Mouse (Mus musculus): ENCODE results near the gene Lrrtm3. TPM values are rescaled to one million over a fixed set of nuclear protein-coding genes. Genes with fewer than 3 reads are reported as not detected.

Lrrtm3 gene
- total RNA-seq, 2 experiments from 2014 or later: 0.44 to 0.73 TPM

DNA sequence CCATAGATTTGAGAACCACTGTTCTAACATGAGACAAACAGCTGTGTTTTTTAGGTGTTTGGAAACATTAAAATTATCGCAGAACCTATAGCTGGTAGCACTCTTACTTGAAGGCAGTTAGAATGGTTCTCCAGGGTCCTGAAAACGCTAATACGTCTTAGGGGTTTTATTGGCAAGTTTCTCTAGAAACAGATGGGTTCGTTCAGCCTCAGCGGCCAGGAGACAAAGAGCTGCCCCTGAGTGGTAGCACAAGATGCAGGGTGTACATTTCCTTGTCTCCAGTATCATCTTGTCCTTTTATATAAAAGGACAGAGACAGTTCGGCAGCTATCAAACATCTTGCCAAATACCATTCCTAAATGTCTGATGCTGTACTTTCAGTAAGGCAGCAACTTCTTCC is 40.1 kb downstream of the Lrrtm3 start:
- intact Hi-C loops (cut with DNase I): no loop called here
- DNase-seq: no peak

DNA sequence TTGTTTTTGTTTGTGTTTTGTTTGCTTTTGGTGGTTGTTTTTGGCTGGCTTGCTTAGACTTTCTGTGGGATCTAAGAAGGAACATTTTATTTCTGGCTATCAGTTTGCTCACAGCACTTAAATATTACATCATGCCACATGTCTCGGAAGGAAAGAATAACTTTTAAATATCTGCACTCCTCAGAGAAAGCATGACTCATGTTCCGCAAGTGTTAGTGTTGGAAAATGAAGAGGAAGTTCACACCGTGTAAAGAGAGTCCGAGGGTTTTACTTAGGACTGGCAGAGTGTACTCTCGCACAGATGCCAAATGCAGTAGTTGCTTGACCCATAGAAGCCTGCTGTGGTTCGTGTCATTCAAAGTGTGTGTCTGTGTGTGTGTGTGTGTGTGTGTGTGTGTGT is 40.9 kb downstream of the Lrrtm3 start:
- DNase-seq: no peak
- intact Hi-C loops (cut with DNase I): no loop called here

DNA sequence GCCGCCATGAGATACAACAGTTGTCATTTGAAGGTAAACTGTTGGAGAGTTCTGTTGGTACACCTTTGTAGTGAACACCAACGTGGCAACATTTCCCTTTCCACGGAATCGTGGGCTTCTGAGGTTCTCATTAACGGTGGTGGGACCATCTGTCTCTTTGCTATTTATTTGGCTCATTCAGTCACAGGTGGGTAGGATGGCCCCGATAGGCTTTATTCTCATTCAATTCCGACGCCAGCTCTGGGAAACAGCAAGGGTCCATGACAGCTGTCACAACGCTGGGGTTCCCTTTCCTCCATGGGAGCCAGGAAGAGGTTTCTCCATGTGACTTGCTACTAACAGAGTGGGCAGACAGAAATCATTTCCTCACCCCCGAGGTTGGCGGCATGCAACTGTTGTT is 48.2 kb downstream of the Lrrtm3 start:
- intact Hi-C loops (cut with DNase I): no loop called here
- DNase-seq: no peak

DNA sequence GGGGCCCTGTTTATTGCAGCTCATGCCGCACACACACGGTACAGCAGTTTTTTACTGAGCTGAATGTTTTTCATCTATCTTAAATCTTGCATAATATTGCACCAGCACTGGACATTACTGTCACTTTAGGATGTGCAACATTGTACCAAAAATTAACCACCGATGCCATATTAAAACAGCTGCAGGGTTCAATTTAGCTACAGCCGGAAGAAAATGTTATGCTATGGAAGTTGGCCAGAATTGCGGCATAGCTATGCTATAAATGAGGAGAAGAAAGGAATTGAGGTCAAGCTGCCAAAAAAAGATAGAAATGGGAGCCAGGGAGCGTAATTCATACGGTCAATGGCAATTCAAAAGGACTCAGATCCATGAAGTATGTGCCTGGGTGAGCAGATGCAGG is 48.9 kb downstream of the Lrrtm3 start:
- intact Hi-C loops (cut with DNase I): no loop called here
- DNase-seq: no peak

DNA sequence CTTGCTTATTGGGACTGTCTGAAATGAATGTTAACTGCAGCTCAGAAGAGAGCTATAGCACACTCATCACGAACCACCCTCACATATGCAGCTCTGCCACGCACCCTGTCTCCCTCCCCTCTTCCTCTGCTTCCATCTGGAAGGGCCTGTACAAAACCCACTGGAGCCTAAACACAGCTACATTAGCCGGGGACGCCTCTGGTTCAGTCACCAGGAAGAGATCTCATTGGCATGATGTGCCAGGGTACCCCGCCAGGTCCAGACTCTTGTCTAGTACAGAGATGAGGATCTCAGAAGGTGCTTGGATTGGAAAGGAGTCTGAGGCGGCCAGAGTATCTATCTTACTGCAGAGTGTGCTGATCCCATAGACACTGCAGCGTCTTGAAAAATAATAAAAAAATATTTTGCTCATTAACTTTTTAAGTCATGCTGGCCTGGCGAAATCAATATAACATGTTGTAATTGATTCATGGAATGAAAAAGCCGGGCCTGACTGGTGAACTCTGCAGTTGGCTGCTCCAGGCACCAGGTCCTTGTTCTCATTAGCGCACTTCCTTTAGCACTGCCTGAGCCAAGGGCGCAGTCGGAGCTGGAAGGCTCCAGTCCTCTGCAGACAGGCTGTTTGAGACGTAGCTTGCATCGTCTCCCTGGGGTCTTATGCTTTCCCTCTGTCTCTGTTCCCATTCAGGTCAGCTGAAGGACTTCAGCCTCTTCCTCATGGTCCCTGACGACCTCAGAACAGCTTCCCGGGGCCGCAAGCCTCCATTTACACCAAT is 50.1 kb downstream of the Lrrtm3 start:
- intact Hi-C loops (cut with DNase I): loop anchor here (10.0 kb wide), 1 partner anchor 455 kb away; no protein-coding TSS in a partner anchor
- DNase-seq: peak; percentile 15 to 25

DNA sequence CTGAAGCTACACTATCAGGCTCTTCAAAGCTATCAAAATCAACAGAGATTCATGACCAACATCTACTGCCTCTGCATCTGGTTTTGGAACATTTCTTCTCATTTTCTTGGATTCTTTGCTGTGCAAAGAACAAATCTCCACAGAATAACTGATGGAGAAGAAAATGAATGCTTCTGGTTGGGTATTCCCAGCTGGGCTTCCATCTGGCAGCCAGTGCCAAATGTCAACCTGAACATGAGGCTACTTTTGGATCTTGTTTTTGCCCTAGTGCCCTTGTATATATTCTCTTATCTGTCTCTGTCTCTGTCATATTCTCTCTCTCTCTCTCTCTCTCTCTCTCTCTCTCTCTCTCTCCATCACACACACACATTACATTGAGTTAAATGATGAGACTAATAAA is 59.2 kb downstream of the Lrrtm3 start:
- intact Hi-C loops (cut with DNase I): loop anchor here (10.0 kb wide), 1 partner anchor 446 kb away; no protein-coding TSS in a partner anchor

DNA sequence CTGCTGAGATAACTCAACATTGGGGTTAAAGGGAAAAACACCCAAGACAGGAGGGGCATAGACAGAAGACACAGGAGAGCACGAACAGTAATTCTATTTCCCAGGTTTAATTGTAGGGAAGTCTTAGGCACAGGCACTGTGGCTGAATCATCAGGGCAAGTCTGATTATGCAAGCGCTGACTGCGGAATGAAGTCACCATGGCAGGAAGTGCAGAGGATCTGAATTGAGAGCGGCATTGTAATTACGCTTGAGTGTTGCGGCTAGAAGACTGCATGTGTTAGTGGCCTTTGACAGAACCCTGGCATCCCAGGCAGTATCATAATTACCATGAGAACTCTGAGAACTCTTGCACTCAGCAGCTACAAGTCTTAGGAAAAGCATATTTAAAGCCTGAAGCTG is 66.7 kb downstream of the Lrrtm3 start:
- DNase-seq: no peak
- intact Hi-C loops (cut with DNase I): no loop called here

More for the DNA sequence above, 59.2 kb downstream of the Lrrtm3 start:
- no peak for DNase-seq

DNA sequence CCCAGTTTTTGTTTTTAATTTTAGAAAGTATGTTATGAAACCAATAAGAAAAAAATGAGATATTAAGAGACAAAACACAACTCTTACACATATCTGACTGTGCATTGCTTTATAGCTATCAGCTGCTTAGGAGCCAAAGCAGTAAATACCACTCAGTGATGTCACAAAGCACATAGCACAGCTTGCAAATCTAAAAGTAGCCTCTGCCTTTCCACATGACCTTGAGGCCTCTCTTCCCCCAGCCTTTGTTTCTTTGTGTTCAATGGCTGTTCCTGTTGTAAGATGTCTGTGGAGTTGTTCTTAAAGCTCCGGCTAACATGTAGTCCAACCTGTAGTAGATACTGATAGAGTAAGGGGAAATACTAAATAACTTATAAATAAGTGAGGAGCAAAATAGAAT is 69.7 kb downstream of the Lrrtm3 start:
- no peak for DNase-seq
- intact Hi-C loops (cut with DNase I): no loop called here

DNA sequence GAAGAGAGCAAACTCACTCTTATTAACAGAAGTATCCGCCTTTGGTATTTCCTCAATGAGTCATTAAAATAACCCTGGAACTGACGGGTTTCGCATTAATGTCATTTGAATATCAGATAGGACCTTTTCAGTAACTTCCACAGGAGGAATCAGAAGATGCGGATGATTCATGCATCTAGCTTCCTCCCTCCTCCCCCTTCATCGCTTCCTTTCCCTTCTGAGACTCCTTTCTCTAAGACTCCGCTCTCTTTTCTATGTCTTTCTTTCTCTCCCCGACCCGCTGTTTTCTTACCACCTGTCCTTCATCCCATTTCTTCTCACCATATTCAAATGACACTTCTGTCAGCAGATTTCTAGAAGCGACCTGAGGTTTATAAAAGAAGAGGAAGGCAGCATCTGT is 88.1 kb downstream of the Lrrtm3 start:
- intact Hi-C loops (cut with DNase I): no loop called here
- no peak for DNase-seq

DNA sequence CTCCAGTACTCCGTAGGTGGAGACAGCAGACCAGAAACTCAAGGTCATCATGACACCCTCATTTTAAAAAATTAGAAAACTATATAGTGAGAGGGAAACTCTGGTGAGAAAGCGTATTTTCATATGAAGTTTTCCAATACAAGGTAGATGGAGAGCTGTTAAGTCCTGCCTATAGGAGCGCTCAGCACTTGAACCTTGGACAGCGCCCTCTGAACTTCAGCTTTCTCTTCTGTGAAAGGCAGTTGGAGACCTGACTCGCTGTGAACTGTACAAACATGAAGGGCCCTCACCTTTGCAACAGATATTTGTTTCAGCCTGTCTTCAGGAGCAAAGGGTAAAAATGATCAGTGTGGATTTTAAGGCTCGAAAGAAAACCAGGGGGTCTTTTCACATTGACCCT is 88.5 kb downstream of the Lrrtm3 start:
- DNase-seq: no peak
- intact Hi-C loops (cut with DNase I): no loop called here

DNA sequence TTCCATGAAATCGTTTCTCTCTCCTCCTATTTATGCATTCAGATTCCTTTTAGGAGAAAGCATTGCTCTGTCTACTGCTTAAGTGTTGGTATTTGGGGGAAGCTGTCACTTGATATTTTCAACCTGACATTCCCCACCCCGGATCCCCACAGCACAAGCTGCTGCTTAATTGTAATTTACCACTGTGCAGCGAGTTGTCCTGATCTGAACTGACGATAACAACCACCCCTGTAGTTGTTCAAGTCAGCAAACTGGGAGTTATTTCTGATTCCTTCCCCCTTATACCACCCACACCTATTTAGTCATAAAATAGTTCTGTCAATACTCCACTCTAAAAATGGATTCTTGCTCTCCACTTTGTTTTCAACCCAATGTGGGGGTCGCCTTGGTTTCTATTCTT is 95.8 kb downstream of the Lrrtm3 start:
- DNase-seq: no peak
- intact Hi-C loops (cut with DNase I): no loop called here

DNA sequence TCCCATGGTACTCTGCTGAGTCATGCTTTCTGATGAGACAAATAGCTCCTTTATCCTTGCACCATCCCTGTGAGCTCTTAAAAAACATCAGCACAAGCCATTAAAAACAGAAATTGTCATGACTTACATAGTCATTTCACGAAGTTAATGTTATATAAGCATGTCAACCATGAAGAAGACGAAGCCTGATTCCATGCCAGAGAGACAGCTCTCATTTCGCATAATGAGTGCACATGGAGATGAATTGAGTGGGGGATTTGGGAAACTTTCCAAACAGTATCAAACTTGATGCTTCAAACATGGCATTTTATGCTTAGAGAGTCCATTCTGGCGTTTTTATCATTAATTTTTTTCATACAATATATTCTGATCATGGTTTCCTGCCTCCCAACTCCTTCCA is 104.5 kb downstream of the Lrrtm3 start:
- intact Hi-C loops (cut with DNase I): no loop called here
- DNase-seq: no peak

DNA sequence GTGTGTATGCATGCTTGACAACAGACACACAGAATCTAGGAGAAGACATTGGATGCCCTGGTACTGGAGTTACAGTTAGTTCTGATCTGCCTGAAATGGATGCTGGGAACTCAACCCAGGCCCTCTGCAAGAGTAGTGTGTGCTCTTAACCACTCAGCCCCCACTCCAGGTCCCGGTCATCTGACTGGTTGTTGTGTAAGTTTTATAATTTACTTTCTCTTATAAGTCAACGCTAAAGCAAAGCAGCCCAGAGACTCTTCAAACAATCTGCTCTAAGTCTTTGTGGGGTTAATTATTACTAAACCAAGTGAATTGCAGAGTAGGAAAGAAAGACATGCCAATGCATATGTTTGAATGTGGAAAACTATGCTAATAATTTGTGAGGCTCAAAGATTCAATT is 110.7 kb downstream of the Lrrtm3 start:
- intact Hi-C loops (cut with DNase I): no loop called here
- no peak for DNase-seq

DNA sequence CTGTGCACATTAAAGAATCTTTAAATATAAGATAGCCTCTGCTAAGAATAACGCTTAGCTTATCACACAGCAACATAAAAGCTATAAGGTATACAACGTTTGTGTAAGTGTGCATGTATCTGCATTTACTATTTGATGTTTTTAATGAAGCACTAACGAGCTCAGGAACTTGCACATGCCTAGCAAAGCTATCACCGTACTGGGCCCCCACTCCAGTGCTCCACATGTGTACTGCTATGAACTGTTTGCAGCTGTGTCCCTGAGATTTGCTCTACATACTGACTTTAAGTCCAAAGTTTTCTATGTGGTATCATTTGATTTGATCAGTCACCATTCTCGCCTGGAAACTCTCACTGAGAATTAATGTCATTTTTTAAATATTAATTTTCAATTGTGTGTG is 111.1 kb downstream of the Lrrtm3 start:
- no peak for DNase-seq
- intact Hi-C loops (cut with DNase I): no loop called here

DNA sequence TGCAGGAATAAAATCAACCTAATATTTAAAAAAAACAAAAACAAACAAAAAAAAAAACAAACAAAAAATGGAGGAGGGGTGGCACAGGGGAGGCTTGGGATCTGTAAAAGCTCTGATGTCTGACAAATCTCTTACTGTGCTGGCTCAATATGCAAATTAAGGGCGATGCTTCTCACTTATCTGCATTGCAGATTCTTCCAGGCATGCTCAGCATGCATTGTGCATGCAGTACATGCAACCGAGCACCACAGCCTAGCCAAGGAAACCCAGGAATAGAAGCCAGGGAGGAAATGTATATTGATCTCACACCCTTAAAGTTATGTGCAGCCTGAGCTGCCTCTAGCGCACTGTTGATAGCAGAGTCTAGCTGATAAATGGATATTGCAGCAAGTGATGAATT is 111.5 kb downstream of the Lrrtm3 start:
- DNase-seq: no peak
- intact Hi-C loops (cut with DNase I): no loop called here

DNA sequence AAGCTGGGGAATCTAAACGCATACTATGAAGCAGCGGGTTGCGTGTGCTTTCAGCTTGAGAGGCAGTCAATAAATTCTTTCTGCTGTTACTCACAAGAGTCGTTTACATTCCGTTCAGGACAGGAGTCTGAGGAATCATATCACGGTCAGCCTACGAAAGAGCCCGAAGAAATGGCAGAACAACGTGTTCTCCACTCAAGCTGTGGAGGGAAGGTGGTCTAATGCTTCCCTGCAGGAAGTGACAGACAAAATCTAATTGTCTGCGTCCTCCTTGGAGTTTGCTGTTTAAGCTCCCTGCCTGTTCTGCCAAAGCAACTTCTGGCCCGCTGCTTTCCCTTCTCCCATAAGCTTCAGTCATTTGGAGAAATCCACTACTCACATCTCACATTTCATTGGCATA is 112.0 kb downstream of the Lrrtm3 start:
- DNase-seq: no peak
- intact Hi-C loops (cut with DNase I): no loop called here

DNA sequence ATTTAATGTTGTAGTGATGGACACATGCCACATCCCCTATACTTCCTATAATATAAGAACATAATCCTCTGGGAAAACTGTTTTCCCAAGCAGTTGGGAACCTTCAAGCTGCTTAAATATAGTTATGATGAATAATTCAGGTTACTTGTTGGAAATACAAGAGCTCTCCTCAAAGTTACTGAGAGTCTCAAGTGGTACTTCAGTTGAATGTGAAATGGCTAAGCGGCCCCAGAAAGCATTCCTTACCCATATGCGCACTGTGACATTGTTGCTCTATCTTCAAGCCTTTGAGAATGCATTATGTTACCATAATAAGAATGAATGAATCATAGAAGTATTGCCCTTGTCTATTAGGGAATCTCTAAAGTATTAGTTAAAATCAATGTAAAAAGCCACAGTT is 117.8 kb downstream of the Lrrtm3 start:
- DNase-seq: no peak
- intact Hi-C loops (cut with DNase I): no loop called here

DNA sequence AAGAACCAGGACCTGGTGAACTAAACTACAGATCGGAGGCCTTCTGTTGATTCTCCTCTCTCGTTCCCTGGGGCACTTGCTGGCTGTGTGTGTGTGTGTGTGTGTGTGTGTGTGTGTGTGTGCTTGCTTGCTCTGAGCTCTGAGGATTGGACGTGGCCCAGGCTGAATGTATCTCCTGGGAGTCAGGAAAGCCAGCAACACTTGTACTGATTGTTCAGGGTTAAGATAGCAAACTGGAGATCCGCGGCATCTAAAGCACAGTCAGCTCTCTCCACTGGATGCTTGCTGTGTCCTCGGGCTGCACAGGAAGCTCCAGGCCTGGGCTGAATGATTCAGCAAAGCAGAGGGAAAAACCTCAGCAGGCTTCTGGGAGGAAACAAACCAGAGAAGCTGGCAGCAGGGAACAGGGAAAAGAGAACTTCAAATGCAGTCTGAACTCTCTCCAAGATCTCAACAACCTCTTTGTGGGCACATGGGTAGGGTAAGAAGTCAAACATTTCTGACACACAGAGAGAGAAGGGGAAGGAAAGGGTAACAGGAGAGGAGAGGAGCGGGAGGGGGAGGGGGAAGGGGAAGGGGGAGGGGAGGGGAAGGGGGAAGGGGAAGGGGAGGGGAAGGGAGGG is 135.7 kb downstream of the Lrrtm3 start:
- intact Hi-C loops (cut with DNase I): loop anchor here (5.0 kb wide), 1 partner anchor 77 kb away; no protein-coding TSS in a partner anchor
- DNase-seq: peak; percentile 52 to 62

DNA sequence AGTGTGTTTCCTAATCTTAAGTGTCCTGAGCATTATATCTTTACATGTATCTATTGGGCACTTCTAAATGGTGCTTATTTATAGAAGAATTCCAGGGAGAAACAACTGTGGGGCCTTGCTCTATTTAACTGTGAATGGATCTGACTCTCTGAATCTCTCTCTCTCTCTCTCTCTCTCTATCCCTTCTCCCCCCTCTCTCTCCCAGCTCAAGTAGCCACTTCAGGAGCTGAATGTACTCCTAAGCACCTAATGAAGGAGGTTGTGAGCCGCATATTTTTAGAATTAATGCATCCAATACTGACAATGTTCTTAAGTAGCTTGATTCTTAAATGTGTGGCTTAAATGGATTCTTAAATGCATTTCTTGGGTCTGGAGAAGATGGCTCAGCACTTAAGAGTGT is 138.6 kb downstream of the Lrrtm3 start:
- intact Hi-C loops (cut with DNase I): loop anchor here (5.0 kb wide), 1 partner anchor 74 kb away; no protein-coding TSS in a partner anchor
- no peak for DNase-seq

DNA sequence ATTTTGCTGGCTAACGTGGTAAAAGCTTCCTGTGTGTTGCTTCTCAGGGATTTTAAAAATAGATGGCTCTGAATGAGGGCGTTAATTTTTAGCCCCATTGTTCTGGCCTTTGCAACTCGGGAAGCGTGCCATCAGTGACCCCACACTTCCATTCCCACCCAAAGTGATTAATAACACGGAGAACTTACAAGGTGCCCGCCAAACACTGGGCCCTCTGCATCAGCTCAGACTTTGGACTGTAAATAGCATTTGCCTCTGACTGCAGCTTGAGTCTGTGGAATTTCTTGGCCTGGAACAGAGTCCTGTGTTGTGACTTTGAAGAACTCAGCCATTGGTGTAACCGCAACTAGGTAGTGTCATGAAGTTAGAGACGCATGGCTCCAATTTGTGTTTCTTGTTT is 139.2 kb downstream of the Lrrtm3 start:
- intact Hi-C loops (cut with DNase I): loop anchor here (5.0 kb wide), 1 partner anchor 74 kb away; no protein-coding TSS in a partner anchor
- DNase-seq: peak; percentile 24 to 27

DNA sequence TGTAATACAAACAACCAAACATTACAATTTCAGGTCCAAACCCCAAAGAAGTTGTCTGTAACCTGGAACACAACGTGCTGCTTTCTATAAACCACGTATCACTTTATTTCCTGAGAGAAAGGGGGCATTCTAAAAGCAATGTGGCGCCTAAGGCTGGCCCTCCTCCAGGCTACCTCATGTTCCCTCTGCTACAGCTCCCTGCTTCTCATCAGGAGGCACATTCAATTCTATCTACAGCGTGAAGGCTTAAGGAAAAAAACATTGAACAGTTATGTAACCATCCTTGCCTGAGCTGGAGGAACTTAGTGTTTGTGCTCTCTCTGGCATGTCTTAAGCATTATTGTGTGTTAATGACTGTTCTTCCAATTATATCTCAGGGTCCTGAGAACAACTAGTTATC is 142.8 kb downstream of the Lrrtm3 start:
- intact Hi-C loops (cut with DNase I): no loop called here
- no peak for DNase-seq

DNA sequence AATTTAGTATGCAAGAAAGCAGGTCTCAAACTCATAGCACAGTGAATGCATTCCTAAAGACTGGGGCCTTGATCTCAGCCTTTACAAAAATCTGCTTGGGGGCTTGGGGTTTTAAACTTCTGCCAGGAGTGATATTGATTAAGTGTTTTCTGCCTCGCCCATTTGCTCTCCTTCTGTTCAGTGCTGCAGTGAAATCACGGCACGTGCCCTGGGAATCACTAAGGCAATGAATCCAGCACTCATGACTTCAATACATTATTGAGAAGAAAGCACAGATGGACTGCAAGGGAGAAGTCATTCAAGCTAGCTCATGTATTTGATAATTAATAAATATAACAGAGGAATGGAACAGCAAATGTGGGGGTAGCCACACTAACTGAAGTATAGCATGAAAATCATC is 144.5 kb downstream of the Lrrtm3 start:
- intact Hi-C loops (cut with DNase I): no loop called here
- DNase-seq: no peak

Measured in heart, postnatal 36 days (tissue).